Mouse (Mus musculus): ENCODE data around the gene Nedd8.

The Nedd8 gene

GRCm38 (mm10) chr14:55671833-55672740 is at the start of gene Nedd8, which contains the start of gene Gmpr2:
Nedd8 (minus strand) TSS chr14:55672124.
Gmpr2 (plus strand) TSS chr14:55671941.
- in situ Hi-C loops (cut with MboI, MseI): no loop called here

DNA sequence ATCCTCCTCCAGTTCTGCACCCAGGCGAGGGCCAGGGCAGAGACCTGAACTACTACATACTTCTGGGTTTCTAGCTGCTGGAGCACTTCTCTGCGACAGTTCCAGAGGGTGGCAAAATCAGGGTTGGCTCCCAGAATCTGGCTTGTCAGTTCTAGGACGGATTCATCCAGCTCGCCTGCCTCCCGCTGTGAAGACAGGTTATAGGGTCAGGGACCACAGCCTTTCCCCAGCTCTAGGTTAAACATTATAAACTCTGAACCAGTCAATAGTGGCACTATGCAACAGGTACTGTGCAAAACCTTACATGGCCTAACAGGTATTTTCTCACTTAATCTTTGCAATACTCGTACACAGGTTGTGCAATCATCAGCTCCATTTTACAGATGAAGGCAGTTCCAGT is 49.2 kb upstream of the Nedd8 start:
- in situ Hi-C loops (cut with MboI, MseI): loop anchor here (25.0 kb wide), 1 partner anchor 841 kb away; no protein-coding TSS in a partner anchor

DNA sequence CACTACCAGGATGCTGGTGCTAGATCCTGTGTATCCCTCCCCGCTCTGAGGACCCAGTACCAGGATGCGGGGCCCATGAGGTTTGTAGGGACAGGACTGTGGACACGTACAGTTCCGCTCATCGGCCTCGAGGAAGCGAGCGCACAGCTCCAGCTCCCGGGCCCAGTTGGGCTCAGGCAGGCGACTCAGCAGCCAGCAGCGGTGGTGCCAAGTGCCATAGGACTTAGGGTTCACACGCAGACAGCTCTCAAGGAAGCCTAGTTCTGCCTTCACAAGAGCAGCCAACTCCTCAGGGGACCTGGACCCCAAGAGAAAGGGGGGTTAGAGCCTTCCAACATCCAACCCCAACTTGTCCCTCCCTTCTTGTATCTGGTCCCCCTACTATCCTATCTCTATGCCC is 48.7 kb upstream of the Nedd8 start:
- in situ Hi-C loops (cut with MboI, MseI): loop anchor here (25.0 kb wide), 1 partner anchor 842 kb away; no protein-coding TSS in a partner anchor

GRCm38 (mm10) chr14:55719737-55720136 is 47.8 kb upstream of the Nedd8 start:
- in situ Hi-C loops (cut with MboI, MseI): loop anchor here (25.0 kb wide), 1 partner anchor 843 kb away; no protein-coding TSS in a partner anchor

DNA sequence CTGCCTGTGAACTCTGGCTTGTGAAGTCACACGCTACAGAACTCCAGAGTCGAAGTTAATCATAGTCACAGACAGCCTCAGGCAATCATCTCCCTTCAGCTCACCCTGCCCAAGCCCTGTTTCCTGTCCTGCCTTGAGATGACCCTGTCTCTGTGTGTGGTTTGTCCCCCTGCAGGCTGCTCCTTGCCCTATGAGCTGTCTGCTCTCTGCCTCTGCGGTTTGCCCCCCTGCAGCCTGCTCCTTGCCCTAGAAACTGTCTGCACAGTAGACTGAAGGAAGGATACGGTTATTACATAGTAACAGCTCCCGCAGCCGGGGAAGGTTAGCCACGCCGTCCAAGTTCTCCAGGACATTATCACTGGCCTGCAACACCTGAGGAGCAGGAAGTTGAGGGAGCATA is 45.0 kb upstream of the Nedd8 start:
- in situ Hi-C loops (cut with MboI, MseI): loop anchor here (25.0 kb wide), 1 partner anchor 845 kb away; no protein-coding TSS in a partner anchor

- in situ Hi-C loops (cut with MboI, MseI): loop anchor here (25.0 kb wide), 1 partner anchor 846 kb away; no protein-coding TSS in a partner anchor
Observed at GRCm38 (mm10) chr14:55716271-55716670, 44.3 kb upstream of the Nedd8 start.

GRCm38 (mm10) chr14:55714893-55715292 is 43.0 kb upstream of the Nedd8 start:
- in situ Hi-C loops (cut with MboI, MseI): loop anchor here (25.0 kb wide), 1 partner anchor 847 kb away; no protein-coding TSS in a partner anchor

GRCm38 (mm10) chr14:55713729-55714122 is 41.8 kb upstream of the Nedd8 start, which contains the start of gene Tgm1:
Tgm1 (minus strand) TSS chr14:55713926.
- in situ Hi-C loops (cut with MboI, MseI): loop anchor here (25.0 kb wide), 1 partner anchor 849 kb away; no protein-coding TSS in a partner anchor

GRCm38 (mm10) chr14:55713007-55713728 is 41.2 kb upstream of the Nedd8 start:
- in situ Hi-C loops (cut with MboI, MseI): loop anchor here (25.0 kb wide), 1 partner anchor 849 kb away; no protein-coding TSS in a partner anchor

- in situ Hi-C loops (cut with MboI, MseI): loop anchor here (25.0 kb wide), 1 partner anchor 851 kb away; no protein-coding TSS in a partner anchor
Observed at GRCm38 (mm10) chr14:55711786-55712185, 39.9 kb upstream of the Nedd8 start.

DNA sequence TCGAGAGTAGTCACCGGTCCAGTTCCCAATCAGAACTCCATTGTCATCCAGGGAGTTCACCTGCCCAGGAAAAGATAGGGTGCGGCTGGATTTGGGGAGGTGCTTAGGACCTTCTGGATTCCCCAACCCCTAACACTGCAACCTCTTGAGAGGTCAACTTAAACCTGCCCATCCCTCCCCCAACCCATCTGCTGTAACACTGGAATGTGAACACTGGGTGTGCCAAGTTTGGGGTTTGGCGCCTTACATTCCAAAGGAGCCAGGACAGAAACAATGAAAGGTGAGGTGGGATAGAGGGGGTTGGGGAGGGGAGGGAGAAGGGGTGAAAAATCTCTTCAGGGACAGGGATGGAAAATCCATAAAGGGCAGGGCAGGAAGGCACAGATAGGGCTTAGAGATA is 37.6 kb upstream of the Nedd8 start:
- in situ Hi-C loops (cut with MboI, MseI): loop anchor here (25.0 kb wide), 1 partner anchor 853 kb away; no protein-coding TSS in a partner anchor

GRCm38 (mm10) chr14:55707397-55707796 is 35.5 kb upstream of the Nedd8 start:
- in situ Hi-C loops (cut with MboI, MseI): loop anchor here (25.0 kb wide), 1 partner anchor 855 kb away; no protein-coding TSS in a partner anchor

GRCm38 (mm10) chr14:55706051-55706600 is 34.2 kb upstream of the Nedd8 start:
- in situ Hi-C loops (cut with MboI, MseI): loop anchor here (25.0 kb wide), 1 partner anchor 856 kb away; no protein-coding TSS in a partner anchor

GRCm38 (mm10) chr14:55702761-55703160 is 30.8 kb upstream of the Nedd8 start:
- in situ Hi-C loops (cut with MboI, MseI): loop anchor here (25.0 kb wide), 1 partner anchor 860 kb away; no protein-coding TSS in a partner anchor

DNA sequence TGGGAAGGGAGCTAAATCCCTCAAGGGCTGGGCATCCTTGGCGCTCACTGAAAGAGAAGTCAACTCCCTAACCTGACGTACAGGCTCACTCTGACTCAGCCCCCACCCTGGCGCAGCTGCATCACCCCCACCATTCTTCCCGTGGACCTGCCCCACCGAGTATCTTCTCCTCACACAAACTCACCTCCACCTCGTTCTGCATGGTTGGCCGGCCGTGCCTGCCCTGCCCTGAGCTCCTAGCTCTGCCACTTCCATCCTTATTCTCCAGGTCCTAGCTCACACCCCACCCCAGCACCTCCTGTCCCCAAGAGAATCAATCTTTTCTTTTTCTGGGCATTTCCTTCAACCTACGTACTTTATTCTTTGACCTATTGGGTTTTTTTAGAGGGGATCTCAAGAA is 29.2 kb upstream of the Nedd8 start:
- in situ Hi-C loops (cut with MboI, MseI): loop anchor here (25.0 kb wide), 1 partner anchor 861 kb away; no protein-coding TSS in a partner anchor

- in situ Hi-C loops (cut with MboI, MseI): no loop called here
Observed at GRCm38 (mm10) chr14:55697226-55697625, 25.3 kb upstream of the Nedd8 start.

- in situ Hi-C loops (cut with MboI, MseI): no loop called here
Observed at GRCm38 (mm10) chr14:55689433-55689832, 17.5 kb upstream of the Nedd8 start.

- in situ Hi-C loops (cut with MboI, MseI): loop anchor here (5.0 kb wide), 1 partner anchor 60 kb away; no protein-coding TSS in a partner anchor
Observed at GRCm38 (mm10) chr14:55682118-55682493, 10.2 kb upstream of the Nedd8 start.

DNA sequence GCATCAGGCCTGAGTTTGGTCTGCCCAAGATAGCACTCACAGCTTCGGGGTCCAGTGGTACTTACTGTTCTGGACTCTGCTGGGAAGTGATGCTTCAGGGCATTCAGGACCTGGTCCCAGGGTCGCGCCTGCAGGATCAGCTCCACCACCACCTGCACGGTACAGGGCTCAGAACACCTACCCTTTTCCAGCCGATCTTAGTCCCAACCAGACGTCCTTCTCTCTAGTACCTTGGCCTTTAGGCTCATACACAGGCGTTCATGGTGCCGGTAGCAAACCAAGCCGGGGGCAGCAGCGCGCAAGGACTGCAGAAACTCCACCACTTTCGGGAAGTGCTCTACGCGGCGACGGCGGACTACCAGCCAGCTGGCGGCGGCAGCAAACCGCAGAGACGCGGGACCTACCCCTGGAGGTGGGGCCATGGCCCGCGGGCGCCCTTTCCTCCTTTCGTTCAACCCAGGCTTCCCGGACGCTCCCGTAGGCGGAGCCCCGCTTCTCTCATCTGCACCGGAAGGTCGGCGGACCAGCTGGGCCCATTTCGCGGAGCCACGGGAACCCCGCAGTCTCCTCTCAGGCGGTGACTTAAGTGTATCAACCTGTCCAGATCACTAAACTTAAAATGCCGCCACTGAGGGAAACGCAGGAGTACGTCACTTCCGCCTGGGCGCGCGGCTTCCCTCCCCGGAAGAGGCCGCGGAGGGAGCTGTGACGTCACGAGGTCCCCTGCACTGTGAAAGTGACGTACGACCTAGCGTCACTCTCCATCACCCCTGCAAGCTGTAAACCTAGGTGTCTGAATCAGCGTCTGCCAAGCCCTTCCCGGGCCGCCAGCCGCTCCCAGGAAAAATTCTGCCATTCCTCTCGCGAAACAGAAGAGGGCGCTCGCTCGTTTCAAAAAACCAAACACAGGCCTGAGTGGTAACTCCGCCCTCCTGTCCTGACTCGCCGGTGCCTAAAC is 9.5 kb upstream of the Nedd8 start, which contains the start of gene Tinf2:
TSS of gene Tinf2 (minus strand) at position 661 of the 958 bp plus-strand sequence.
- in situ Hi-C loops (cut with MboI, MseI): loop anchor here (5.0 kb wide), 1 partner anchor 61 kb away; no protein-coding TSS in a partner anchor

GRCm38 (mm10) chr14:55677615-55678014 is 5.7 kb upstream of the Nedd8 start:
- in situ Hi-C loops (cut with MboI, MseI): no loop called here

Data from T-helper 1 cell (primary cell).